Mouse (Mus musculus) ovary, postnatal 14 days (tissue): ENCODE results near the gene Rin3.

Experiments used
- DNase-seq: peaks from one replicate; pipeline ENCODE4 v3.0.0; 2022; ENCODE audit warnings: low spot score

Gene Rin3

GRCm38 (mm10) chr12:102302831-102303351 lies 20.0 kb downstream of the Rin3 start:
- DNase-seq, result peak; percentile 39

- no peak for DNase-seq
Measured at GRCm38 (mm10) chr12:102303867-102304266, 21.0 kb downstream of the Rin3 start.

- no peak for DNase-seq
Measured at GRCm38 (mm10) chr12:102305069-102305836, 22.4 kb downstream of the Rin3 start.

GRCm38 (mm10) chr12:102308001-102308456 lies 25.2 kb downstream of the Rin3 start:
- peak; percentile 41 for DNase-seq

- no peak for DNase-seq
Measured at GRCm38 (mm10) chr12:102308457-102309011, 25.7 kb downstream of the Rin3 start.

GRCm38 (mm10) chr12:102309099-102309799 lies 26.4 kb downstream of the Rin3 start:
- DNase-seq, result no peak

- DNase-seq, result no peak
Measured at GRCm38 (mm10) chr12:102309800-102310195, 26.9 kb downstream of the Rin3 start.

GRCm38 (mm10) chr12:102310261-102310660 lies 27.4 kb downstream of the Rin3 start:
- no peak for DNase-seq

- no peak for DNase-seq
Measured at GRCm38 (mm10) chr12:102311454-102311853, 28.6 kb downstream of the Rin3 start.

GRCm38 (mm10) chr12:102319150-102319549 lies 36.3 kb downstream of the Rin3 start:
- DNase-seq, result no peak

GRCm38 (mm10) chr12:102319899-102320298 lies 37.1 kb downstream of the Rin3 start:
- DNase-seq, result no peak

GRCm38 (mm10) chr12:102320322-102320721 lies 37.5 kb downstream of the Rin3 start:
- DNase-seq, result no peak

GRCm38 (mm10) chr12:102321064-102321728 lies 38.3 kb downstream of the Rin3 start:
- DNase-seq, result no peak

- DNase-seq, result no peak
Measured at GRCm38 (mm10) chr12:102321855-102322254, 39.0 kb downstream of the Rin3 start.

GRCm38 (mm10) chr12:102323392-102323791 lies 40.5 kb downstream of the Rin3 start:
- DNase-seq, result no peak

- no peak for DNase-seq
Measured at GRCm38 (mm10) chr12:102324156-102324885, 41.5 kb downstream of the Rin3 start.

- no peak for DNase-seq
Measured at GRCm38 (mm10) chr12:102324886-102325220, 42.0 kb downstream of the Rin3 start.

- DNase-seq, result no peak
Measured at GRCm38 (mm10) chr12:102326753-102327340, 44.0 kb downstream of the Rin3 start.

GRCm38 (mm10) chr12:102327525-102327924 lies 44.7 kb downstream of the Rin3 start:
- DNase-seq, result no peak

- no peak for DNase-seq
Measured at GRCm38 (mm10) chr12:102328090-102328489, 45.2 kb downstream of the Rin3 start.

GRCm38 (mm10) chr12:102330188-102330587 lies 47.3 kb downstream of the Rin3 start:
- no peak for DNase-seq
